Mouse (Mus musculus) testis, adult 10 weeks (tissue): ENCODE results near the gene Crym. TPM values are rescaled to one million over a fixed set of nuclear protein-coding genes. Genes with fewer than 3 reads are reported as not detected.

ENCODE experiments used
- polyA plus RNA-seq: library from polyadenylated mRNA; stranded (reverse); fragments of 350-450 nt; fragmentation: Illumina TruSeq; extraction: RNeasy Lipid Tissue Mini Kit (QIAGEN cat#74804); gene quantifications from one replicate; pipeline ENCODE4 v1.2.3, GENCODE M21; 2014; ENCODE audit warnings: low read depth, low replicate concordance

Gene Crym
- not detected for polyA plus RNA-seq

DNA sequence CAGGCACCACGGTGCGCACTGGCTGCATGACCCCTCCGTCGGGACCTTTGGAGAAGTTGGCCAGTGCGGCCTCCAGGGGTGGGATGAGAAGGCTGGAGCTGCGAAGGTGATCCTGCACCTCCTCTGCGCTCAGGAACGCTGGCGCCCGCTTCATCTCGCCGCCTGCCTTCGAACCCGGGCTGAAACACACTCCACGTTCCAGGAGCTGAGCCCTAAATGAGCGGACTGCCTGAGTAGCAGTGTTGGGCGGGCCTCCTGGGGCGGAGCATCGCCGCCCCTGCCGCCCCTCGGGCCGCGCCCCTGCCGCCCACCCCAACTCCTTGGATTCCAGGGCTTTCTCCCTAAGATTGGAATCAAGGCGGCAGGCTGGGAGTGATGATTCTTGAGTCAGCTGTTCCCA lies at the start of gene Crym:
TSS of gene Crym (minus strand) at position 341 of the 400 bp plus-strand sequence.

DNA sequence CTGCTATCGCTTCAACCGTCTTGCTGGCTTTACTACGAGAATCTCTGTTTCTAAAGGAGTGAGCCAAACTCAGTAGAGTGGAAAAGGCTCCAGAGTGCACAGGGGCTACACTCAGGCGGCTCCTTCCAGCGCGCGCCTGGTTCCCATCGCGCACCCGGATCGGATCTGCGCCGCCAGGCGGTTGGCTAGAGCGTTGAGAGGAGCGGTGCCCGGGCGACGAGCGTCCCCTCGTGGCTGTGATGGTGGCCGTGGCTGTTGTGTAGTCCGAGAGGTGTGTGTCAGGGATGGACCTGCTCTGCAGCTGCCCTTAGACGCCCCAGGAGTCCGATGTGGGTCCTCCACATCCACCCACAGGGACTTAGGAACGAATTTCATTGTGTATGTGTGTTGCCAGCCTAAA lies 1.9 kb upstream of the Crym start, which contains the start of gene Abca14:
TSS of gene Abca14 (plus strand) at position 173 of the 400 bp plus-strand sequence.

DNA sequence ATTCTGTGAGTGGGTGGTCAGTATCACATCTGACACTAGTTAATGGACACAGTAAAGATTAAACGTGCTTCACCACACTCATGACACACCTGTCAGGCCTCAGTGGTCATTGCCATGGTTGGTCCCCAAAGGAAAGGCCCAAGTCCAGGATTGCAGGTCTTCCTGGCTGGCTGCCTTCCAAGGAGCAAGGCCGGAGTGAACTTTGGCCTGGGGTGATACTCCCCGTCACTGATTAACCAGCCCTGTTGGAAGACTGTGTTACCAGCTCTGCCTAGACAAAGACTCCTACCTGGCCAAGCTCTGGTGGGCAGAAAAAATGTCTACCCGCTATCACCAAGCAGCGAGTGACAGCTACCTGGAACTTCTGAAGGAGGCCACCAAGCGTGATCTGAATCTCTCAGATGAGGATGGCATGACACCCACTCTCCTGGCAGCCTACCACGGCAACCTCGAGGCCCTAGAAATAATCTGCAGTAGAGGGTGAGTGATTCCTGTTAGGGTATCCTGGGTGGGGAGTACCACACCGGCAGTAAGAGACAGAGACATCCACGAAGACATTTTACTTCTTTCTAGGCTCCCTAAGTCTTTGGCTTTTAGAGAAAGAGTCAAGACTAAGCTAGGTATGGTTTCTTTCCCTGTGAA lies 28.2 kb downstream of the Crym start, which contains the start of gene Anks4b:
TSS of gene Anks4b (plus strand) at position 256 of the 642 bp plus-strand sequence.

DNA sequence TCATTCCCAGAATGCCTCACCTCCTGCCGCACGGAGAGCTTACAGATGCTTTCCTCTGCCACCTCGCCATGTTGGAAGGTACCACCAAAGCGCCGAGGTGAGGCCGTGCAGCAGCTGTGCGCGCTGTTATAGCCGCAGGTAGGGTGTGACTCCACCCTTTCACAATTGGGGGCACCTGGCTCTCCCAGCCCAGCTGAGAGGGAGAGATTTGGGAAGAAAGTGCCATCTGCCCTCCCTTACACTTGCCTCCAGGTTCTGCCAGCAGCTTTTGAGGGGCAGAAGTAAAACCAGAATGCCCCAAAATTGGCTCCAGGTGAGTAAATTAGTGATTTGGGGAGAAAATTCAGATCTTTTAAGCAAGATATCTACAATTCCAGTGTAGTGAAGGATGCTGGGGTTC lies 56.7 kb downstream of the Crym start, which contains the start of gene Zp2:
TSS of gene Zp2 (minus strand) at position 101 of the 400 bp plus-strand sequence.

Other genes with a start within 250 kb of the Crym start
- 99.4 TPM for gene Dnah3, start 106.8 kb downstream of the Crym start, polyA plus RNA-seq
- 7.8 TPM for gene Tmem159, start 99.8 kb downstream of the Crym start, polyA plus RNA-seq
- not detected for gene Zp2, start 56.8 kb downstream of the Crym start, polyA plus RNA-seq
- 1.7 TPM for gene Anks4b, start 28.3 kb downstream of the Crym start, polyA plus RNA-seq
- 125 TPM for gene Abca14, start 1.9 kb upstream of the Crym start, polyA plus RNA-seq
- gene Abca15, start 126.6 kb upstream of the Crym start, polyA plus RNA-seq, result 86.7 TPM
- 116 TPM for gene Abca16, start 207.5 kb upstream of the Crym start, polyA plus RNA-seq